Mouse (Mus musculus): ENCODE measurements around the gene Chchd1.
"Not testable (repeated sequence)": the region's sequence is repeated elsewhere in the genome, so short reads cannot be mapped to it uniquely, and the experiment has no call there.

The Chchd1 gene

DNA sequence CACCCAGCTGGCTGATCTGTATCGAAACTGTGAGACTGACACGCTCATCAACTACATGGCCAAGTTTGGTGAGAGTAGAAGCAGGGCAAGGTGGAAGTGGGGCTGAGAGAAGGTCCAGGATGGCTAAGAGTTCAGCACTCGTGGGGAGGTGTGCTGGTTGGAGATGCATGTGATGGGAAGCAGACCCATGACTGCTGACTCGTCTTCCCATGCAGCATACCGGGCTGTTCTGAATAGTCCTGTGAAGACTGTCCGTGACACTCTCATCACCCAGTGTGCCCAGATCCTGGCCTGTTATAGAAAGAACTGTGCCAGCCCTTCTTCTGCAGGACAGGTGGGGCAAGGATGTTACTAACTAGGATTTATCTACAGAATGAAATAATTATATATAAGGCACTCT, 11.0 kb upstream of the Chchd1 start:
- no peak for DNase-seq

DNA sequence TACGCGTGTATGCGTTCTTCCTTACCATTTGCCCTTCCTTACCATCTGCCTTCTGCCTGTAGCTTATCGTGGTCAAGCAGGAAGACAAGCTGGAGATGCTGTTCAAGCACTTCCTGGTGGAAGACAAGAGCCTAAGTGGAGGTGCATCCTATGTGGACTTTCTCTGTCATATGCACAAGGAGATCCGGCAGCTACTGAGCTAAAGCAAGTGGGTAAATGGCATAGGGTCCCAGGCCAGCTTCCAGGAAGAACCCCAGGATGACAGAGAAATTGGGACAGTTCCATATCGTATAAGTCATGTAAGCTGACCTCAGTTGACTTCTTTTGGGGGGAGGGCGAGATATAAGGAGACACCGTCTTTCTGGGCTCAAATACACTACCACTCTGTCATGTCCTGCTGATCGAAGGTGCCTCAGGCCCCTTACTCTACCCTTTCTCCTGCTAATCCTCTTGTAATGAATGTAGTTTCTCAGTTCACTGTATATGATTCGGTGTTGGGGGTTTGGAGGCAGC, 9.2 kb upstream of the Chchd1 start:
- DNase-seq, result no peak

GRCm38 (mm10) chr14:20694185-20694883, 8.5 kb upstream of the Chchd1 start:
- DNase-seq, result peak in 1 of 2 experiments; percentile 23

DNA sequence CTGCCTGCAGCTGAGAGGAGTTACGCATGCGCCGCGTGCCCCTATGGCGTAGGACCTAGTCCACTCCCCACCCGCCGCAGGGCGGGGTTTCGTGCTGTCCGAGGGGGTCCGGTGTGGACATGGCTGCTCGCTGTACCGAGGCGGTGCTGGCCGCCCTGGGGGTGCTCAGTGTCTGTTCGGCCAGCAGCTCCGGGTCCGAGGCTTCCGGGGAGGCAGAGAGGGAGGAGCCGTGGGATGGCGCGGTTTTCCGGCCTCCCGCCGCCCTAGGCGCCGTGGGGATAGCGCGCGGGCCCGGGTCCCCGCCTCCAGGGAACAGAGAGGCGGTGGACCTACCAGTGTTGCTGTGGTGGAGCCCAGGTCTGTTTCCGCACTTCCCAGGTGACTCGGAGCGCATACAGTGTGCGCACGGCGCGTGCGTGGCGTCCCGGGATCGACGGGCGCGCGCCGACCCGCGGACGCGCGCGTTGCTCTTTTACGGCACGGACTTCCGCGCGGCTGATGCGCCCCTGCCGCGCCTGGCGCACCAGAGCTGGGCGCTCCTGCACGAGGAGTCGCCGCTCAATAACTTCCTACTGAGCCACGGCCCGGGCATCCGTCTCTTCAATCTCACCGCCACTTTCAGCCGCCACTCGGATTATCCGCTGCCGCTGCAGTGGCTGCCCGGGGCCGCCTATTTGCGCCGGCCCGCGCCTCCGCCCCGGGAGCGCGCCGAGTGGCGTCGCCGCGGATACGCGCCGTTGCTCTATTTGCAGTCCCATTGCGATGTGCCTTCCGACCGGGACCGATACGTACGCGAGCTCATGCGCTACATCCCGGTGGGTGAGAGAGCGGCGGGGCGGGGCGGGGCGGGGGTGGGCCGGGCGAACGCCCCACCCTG, 7.7 kb upstream of the Chchd1 start, which contains the start of gene Fut11:
Fut11 (plus strand) TSS at position 85 of the 877 bp plus-strand sequence.
- peak; percentile 80 to 83 for DNase-seq

GRCm38 (mm10) chr14:20695761-20696520, 6.9 kb upstream of the Chchd1 start:
- peak in 1 of 2 experiments; percentile 17 for DNase-seq

DNA sequence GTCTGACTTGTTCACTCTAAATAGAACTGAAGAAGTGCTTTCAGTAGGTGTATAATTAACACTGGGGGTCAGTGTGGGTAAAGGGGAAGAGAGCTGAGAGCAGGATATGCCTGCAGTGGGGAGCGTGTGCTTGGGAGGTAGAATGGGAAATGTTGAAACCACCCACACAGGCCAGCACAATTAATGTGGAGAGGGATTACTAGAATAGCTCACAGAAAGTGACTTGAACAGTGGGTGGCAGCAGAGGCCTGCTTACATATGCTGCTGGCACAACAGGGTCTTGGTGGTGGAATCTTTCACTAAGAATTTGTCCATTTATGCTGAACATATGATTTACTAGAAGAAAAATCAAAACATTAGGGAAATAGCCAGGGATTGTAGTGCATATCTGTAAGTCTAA, 5.8 kb upstream of the Chchd1 start:
- DNase-seq, result peak; percentile 48 to 51

GRCm38 (mm10) chr14:20698515-20698914, 4.3 kb upstream of the Chchd1 start:
- DNase-seq, result no peak

GRCm38 (mm10) chr14:20700362-20700761, 2.4 kb upstream of the Chchd1 start:
- DNase-seq, result no peak

DNA sequence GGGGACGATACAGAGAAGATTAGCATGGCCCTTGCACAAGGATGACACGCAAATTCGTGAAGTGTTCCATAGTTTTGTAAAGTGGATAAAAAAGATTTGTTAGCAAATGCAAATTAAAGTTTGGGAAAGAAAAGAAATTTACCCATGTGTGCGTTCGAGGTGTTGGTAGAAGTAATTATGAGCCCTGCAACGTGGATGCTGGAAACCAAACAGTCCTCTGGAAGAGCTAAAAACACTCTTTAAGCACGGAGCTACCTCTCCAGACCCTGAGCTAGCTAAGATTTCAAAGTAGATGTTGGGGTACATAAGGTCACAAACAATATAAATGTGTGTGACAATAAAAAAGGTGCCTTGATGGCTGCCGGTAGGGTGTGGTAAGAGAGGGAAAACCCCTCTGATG, 1.3 kb upstream of the Chchd1 start:
- no peak for DNase-seq

DNA sequence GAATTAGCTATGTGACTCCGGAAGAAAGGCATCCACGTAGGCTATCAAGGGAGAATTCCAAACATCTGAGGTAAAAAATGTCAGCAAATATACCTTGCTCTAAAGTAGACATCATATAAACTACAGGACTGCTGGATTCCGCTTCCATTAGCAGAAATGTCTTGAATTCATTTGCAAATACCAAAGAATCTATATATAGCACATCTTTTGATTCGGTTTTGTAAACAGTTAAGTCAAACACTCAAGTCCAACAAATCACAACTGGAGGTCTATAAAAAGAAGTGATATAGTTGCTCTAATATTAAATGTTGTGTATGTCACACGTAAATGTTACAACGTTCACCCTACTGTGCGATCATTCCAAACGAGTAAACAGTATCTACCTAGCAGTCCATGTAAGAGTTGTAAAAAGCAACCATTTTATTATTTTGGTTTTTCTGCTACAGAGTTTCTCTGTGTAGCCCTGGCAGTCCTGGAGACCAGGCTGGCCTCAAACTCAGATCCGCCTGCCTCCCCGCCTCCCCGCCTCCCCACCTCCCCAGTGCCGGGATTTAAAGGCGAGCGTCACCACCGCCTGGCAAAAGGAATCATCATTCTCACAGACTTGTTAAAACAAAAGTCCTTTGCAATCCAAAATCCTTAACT, 588 bp upstream of the Chchd1 start:
- DNase-seq, result no peak

- DNase-seq, result not testable (repeated sequence)
These were observed 655 bp downstream of the Chchd1 start for GRCm38 (mm10) chr14:20703461-20703860.

GRCm38 (mm10) chr14:20707201-20708190, 4.7 kb downstream of the Chchd1 start, which contains the start of gene Zswim8:
Gene Zswim8 (plus strand): TSS chr14:20707552.
- DNase-seq, result peak; percentile 79 to 82

GRCm38 (mm10) chr14:20708239-20708638, 5.4 kb downstream of the Chchd1 start:
- no peak for DNase-seq

GRCm38 (mm10) chr14:20713832-20714231, 11.0 kb downstream of the Chchd1 start:
- DNase-seq, result no peak

- no peak for DNase-seq
These were observed 15.6 kb downstream of the Chchd1 start for GRCm38 (mm10) chr14:20718443-20718842.

GRCm38 (mm10) chr14:20719767-20720166, 17.0 kb downstream of the Chchd1 start:
- no peak for DNase-seq

DNA sequence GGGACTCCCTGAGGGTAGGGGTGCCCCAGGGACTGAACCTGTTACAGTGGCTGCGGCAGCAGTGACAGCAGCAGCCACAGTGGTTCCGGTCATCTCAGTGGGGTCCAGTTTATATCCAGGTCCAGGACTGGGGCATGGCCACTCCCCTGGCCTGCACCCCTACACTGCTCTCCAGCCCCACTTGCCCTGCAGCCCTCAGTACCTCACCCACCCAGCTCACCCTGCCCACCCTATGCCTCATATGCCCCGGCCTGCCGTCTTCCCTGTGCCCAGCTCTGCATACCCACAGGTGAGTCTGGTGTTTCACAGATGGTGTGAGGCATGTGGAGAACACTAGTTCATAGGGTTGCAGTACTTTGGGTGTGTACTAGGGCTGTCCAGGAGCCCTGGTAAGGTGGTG, 18.6 kb downstream of the Chchd1 start:
- DNase-seq, result no peak

DNA sequence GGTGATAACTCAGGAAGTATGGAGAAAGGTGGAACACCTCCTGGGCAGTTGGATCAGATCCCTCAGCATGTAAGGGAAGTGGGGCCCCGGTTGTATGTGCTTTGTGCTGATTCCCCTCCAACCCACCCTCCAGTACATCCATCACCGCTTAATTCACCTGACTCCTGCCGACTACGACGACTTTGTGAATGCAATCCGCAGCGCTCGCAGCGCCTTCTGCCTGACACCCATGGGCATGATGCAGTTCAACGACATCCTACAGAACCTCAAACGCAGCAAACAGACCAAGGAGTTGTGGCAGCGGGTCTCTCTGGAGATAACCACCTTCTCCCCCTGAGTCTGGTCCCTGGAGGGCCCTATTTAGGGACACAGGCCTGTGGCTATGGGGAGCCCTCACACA, 20.2 kb downstream of the Chchd1 start:
- no peak for DNase-seq

DNA sequence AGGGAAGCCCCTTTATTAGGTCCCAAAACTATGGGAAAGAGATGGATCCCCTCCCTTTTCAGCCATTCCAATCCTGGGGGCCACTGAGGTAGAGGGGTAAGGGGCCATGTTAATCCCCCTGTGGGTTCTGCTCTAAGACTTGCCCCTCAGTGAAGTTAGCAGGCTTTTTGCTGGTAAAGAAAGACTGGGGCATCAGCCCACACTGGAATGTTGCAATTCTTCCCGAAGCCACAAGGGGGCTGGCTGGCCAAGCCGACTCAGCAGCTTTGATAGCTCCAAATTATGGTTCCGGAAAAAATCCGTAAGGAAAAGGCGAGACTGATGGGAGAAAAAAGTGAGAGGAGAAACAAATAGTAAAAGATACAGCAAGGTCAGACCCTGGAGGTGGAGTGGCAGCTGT, 21.2 kb downstream of the Chchd1 start:
- DNase-seq, result peak; percentile 71

- DNase-seq, result no peak
These were observed 23.0 kb downstream of the Chchd1 start for GRCm38 (mm10) chr14:20725660-20726339.

DNA sequence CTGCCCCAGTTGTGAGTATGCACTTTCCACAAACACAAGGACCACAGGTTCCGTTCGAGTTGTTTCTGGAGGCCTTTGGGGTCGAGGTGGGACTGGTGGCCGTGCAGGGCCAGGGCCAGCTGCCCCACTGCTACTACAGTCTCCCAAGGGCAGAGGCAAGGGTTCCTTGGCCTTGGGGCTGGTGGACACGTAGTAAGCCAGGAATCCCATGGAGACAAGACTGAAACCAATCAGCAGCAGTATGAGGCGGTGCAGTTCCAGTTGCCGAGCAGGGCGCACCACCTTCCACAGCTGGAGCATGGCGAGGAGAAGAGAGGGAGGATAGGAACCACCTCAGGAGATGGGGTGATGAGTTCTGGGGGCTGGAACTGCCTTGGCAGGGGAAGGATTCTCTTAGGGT, 27.1 kb downstream of the Chchd1 start:
- DNase-seq, result no peak
